Mouse (Mus musculus) brain, embryonic 14.5 days (tissue): ENCODE data around the gene Speer4e.
"Not testable (repeated sequence)": the region's sequence is repeated elsewhere in the genome, so short reads cannot be mapped to it uniquely, and the experiment has no call there.

Experiments used
- CTCF ChIP-seq: fragments of 200-500 bp; IDR thresholded peaks from 2 replicates; pipeline ENCODE4 v1.5.1; 2012; ENCODE audit warnings: inconsistent platforms, mild to moderate bottlenecking, moderate library complexity, borderline replicate concordance; ENCODE audit not compliant: insufficient read depth, insufficient read length; ENCODE audit errors: extremely low read depth
- POLR2A ChIP-seq: fragments of 200-500 bp; IDR thresholded peaks from 2 replicates; pipeline ENCODE4 v1.6.1; 2012; ENCODE audit warnings: mild to moderate bottlenecking, inconsistent platforms, borderline replicate concordance; ENCODE audit not compliant: poor library complexity, insufficient read depth, insufficient read length, severe bottlenecking; ENCODE audit errors: extremely low read depth

GRCm38 (mm10) chr5:14975294-14975693 lies 37.1 kb upstream of the Speer4e start:
- not testable (repeated sequence) for TF ChIP-seq CTCF, POLR2A
